Mouse (Mus musculus): Measurements from ENCODE around the gene Kdm6b.

- TF ChIP-seq CTCF (IDR thresholded peaks at IDR 0.05; ENCODE audit: low read depth, low read length): no peak
- no peak for TF ChIP-seq POLR2A (IDR thresholded peaks at IDR 0.05; ENCODE audit: borderline replicate concordance, low read depth, low read length)
Measured at GRCm38 (mm10) chr11:69414421-69415326, 1.2 kb upstream of the Kdm6b start.

All from bone marrow macrophage, adult 2 months (primary cell).